Mouse (Mus musculus) thymus, adult 2 months (tissue): ENCODE measurements around the gene Meis2. TPM values are rescaled to one million over a fixed set of nuclear protein-coding genes. Genes with fewer than 3 reads are reported as not detected.

ENCODE experiments used
- DNase-seq: peaks from one replicate; pipeline ENCODE4 v3.0.0; 2021
- H3K27ac ChIP-seq: fragments of 200-500 bp; 2 replicates; pipeline ENCODE4 v1.5.1; 2012; ENCODE audit warnings: low read length, control low read depth; ENCODE audit not compliant: control insufficient read depth, insufficient read depth
- H3K27me3 ChIP-seq: fragments of 200-500 bp; 2 replicates; pipeline ENCODE4 v1.6.1; 2012; ENCODE audit warnings: mild to moderate bottlenecking, low read length, moderate library complexity, mixed read lengths; ENCODE audit not compliant: control insufficient read depth, insufficient read depth
- H3K36me3 ChIP-seq: fragments of 200-500 bp; 2 replicates; pipeline ENCODE4 v1.6.1; 2012; ENCODE audit warnings: mild to moderate bottlenecking, low read length, moderate library complexity; ENCODE audit not compliant: control insufficient read depth, insufficient read depth
- H3K4me1 ChIP-seq: fragments of 200-500 bp; replicated peaks from 2 replicates; pipeline ENCODE4 v1.6.1; 2012; ENCODE audit warnings: low read length; ENCODE audit not compliant: control insufficient read depth, insufficient read depth
- H3K4me3 ChIP-seq: fragments of 200-500 bp; 2 replicates; pipeline ENCODE4 v1.5.1; 2012; ENCODE audit warnings: mild to moderate bottlenecking, low read length, control low read depth, moderate library complexity; ENCODE audit not compliant: control insufficient read depth, insufficient read depth
- CTCF ChIP-seq: fragments of 200-500 bp; IDR thresholded peaks from 2 replicates; pipeline ENCODE4 v1.5.1; 2012; ENCODE audit warnings: mild to moderate bottlenecking, control low read depth, low read length, moderate library complexity, borderline replicate concordance; ENCODE audit not compliant: control insufficient read depth, poor library complexity, insufficient read depth; ENCODE audit errors: extremely low read depth
- POLR2A ChIP-seq: fragments of 200-500 bp; IDR thresholded peaks from 2 replicates; pipeline ENCODE4 v1.6.1; 2012; ENCODE audit warnings: mild to moderate bottlenecking, low read length, control low read depth, moderate library complexity; ENCODE audit not compliant: control insufficient read depth, poor library complexity, insufficient read depth; ENCODE audit errors: extremely low read depth
- WGBS: fragments of 180-500 bp; shearing (Covaris S2); methylation state at CpG from one replicate; pipeline ENCODE4 v1.1.7; 2018; 5-methylcytosine and 5-hydroxymethylcytosine counted together
- polyA plus RNA-seq: library from polyadenylated mRNA; depleted of rRNA; stranded (reverse); fragments of >200 nt; gene quantifications from 2 replicates; pipeline ENCODE4 v1.2.3, GENCODE M21; 2012

The Meis2 gene
- polyA plus RNA-seq, 1 experiment, result 10.5 TPM

- no peak overlapping the region for H3K27ac ChIP-seq
Observed at GRCm38 (mm10) chr2:115963293-115963835, 102.3 kb downstream of the Meis2 start.

GRCm38 (mm10) chr2:115962728-115963127 is 102.9 kb downstream of the Meis2 start:
- H3K4me3 ChIP-seq, result no peak overlapping the region
- no peaks in the 10 kb centered on the region for H3K36me3 ChIP-seq
- no peaks in the 10 kb centered on the region for H3K4me1 ChIP-seq
- TF ChIP-seq CTCF, result no peak
- no peak for TF ChIP-seq POLR2A
- WGBS, result 89% methylated on average over 3 of the region's 3 CpGs
- no peak for DNase-seq
- no peak overlapping the region for H3K27ac ChIP-seq
- H3K27me3 ChIP-seq, result no peaks in the 10 kb centered on the region

More at GRCm38 (mm10) chr2:115963293-115963835, 102.3 kb downstream of the Meis2 start:
- H3K27me3 ChIP-seq, result no peaks in the 10 kb centered on the region
- 64% methylated on average over 5 of the region's 5 CpGs for WGBS
- no peak for TF ChIP-seq POLR2A
- TF ChIP-seq CTCF, result no peak
- H3K4me3 ChIP-seq, result no peak overlapping the region
- H3K4me1 ChIP-seq, result no peaks in the 10 kb centered on the region
- no peaks in the 10 kb centered on the region for H3K36me3 ChIP-seq
- DNase-seq, result no peak

GRCm38 (mm10) chr2:115962113-115962512 is 103.5 kb downstream of the Meis2 start:
- 80% methylated on average over 2 of the region's 2 CpGs for WGBS
- DNase-seq, result no peak
- no peak overlapping the region for H3K4me3 ChIP-seq
- no peaks in the 10 kb centered on the region for H3K36me3 ChIP-seq
- no peaks in the 10 kb centered on the region for H3K4me1 ChIP-seq
- no peak for TF ChIP-seq POLR2A
- no peak for TF ChIP-seq CTCF
- H3K27ac ChIP-seq, result no peak overlapping the region
- no peaks in the 10 kb centered on the region for H3K27me3 ChIP-seq

- no peak overlapping the region for H3K4me3 ChIP-seq
- TF ChIP-seq POLR2A (no peak), CTCF (no peak)
- no peak overlapping the region for H3K27ac ChIP-seq
- DNase-seq, result no peak
- 94% methylated on average over 7 of the region's 7 CpGs for WGBS
- H3K36me3 ChIP-seq, result no peaks in the 10 kb centered on the region
- H3K4me1 ChIP-seq, result no peaks in the 10 kb centered on the region
- H3K27me3 ChIP-seq, result no peaks in the 10 kb centered on the region
Observed at GRCm38 (mm10) chr2:115960615-115961014, 105.0 kb downstream of the Meis2 start.

- 94% methylated on average over 2 of the region's 2 CpGs for WGBS
- Histone ChIP-seq H3K36me3 (no peaks in the 10 kb centered on the region), H3K27me3 (no peaks in the 10 kb centered on the region), H3K4me1 (no peaks in the 10 kb centered on the region), H3K4me3 (no peak overlapping the region), H3K27ac (no peak overlapping the region)
- DNase-seq, result no peak
- TF ChIP-seq POLR2A (no peak), CTCF (no peak)
Observed at GRCm38 (mm10) chr2:115956786-115957185, 108.9 kb downstream of the Meis2 start.

- WGBS, result 77% methylated on average over 3 of the region's 3 CpGs
- no peaks in the 10 kb centered on the region for H3K27me3 ChIP-seq
- H3K36me3 ChIP-seq, result no peaks in the 10 kb centered on the region
- no peak overlapping the region for H3K27ac ChIP-seq
- no peak for TF ChIP-seq POLR2A
- no peak for TF ChIP-seq CTCF
- no peak for DNase-seq
- no peaks in the 10 kb centered on the region for H3K4me1 ChIP-seq
- no peak overlapping the region for H3K4me3 ChIP-seq
Observed at GRCm38 (mm10) chr2:115950645-115951044, 115.0 kb downstream of the Meis2 start.

GRCm38 (mm10) chr2:115948630-115949426 is 116.8 kb downstream of the Meis2 start:
- TF ChIP-seq CTCF (no peak), POLR2A (no peak)

More at GRCm38 (mm10) chr2:115948630-115949426, 116.8 kb downstream of the Meis2 start:
- DNase-seq, result no peak
- WGBS, result 93% methylated on average over 7 of the region's 7 CpGs
- Histone ChIP-seq H3K36me3 (no peaks in the 10 kb centered on the region), H3K4me1 (no peaks in the 10 kb centered on the region), H3K27me3 (no peaks in the 10 kb centered on the region), H3K27ac (no peak overlapping the region), H3K4me3 (no peak overlapping the region)
